Mouse (Mus musculus): ENCODE data around the gene Plp2.

Gene Plp2

DNA sequence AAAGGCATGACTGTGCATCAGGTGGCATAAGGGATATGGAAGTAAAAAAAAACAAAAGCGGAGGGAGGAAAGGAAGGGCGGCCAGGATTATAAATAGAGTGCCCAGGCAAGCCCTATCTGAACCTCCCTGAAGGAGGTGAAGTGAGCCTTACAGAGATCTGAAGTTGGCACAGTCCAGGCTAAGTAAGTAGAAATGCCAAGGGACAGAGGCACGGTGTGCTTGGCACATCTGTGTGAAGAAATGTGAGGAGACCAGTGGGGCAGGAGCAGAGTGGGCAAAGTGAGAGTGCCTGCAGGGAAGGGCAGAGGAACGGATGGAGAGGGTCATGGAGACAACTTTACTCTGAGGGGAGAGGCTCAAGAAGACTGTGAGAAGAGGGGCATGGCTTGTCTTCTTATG, 10.1 kb downstream of the Plp2 start:
- DNase-seq: peak; percentile 91

DNA sequence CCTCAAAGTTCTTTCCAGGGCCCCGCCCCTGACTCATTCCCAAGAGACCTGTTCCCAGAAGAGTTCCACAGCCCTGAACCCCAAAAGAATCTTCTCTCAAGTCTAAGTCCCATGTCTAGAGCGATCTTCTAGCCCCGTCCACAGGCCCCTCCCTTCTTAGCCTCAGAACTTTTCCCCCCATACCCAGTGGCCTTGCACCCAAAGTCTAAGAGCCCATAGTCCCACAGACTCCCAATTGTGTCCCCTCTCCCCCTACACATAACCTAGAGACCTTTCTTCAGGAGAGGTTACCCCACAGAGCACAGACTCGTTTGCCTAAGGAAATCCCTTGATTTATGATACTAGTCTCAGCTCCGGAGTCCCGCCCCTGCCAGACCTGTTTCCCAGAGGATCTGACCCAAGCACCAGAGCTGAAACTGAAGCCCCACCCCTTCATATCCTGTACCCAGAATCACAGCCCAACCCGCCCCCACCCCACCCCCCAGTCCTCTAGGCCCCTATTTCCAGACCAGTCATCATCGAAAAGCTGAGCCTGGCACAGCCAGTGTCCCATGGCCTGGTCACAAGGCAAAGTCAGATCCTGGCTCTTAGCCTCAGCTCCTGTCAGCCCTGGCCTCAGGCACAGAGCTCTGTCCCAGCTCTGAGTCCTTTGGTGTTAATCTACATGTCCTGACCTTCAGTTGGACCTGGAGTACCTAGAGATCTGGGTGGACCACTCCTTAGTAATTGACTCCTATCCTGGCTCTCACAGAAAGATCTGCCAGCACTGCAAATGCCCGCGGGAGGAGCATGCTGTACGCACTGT, 12.2 kb downstream of the Plp2 start:
- peak; percentile 98 for DNase-seq

DNA sequence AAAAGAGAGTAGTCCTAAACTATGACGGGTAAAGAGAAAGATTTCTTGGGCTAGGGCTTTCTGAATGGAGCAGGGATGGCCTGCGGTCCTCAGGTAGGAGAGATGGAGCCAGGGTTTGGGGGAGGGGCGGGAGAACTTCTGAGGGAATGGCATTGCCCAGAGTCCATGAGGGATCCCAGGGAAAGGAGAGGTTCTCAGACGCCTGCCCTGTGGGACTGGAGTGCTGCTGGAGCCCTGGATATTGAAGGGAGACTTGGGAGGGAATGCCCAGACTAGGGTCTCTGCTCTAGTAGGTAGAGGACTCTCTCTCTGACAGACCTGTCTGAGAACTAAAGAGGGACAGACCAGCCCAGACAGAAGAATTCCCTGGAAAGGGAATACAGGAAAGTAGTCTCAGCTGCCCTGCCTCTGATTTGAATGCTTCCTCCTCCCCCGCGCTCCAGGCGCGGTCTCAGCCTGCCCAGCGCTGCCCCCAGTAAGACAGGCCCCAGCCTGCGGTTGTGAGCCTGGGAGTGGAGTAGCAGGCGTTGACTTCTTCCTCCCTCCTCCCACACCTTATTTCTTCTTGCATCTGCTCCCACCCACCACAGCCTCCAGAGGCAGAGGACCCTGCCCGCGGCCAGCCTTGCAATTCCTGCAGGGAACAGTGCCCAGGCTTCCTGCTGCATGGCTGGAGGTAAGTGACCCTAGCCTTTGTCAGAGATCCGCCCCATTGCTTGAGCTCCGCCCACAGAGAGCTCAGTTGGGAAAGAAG, 13.0 kb downstream of the Plp2 start:
- DNase-seq: peak; percentile 98

DNA sequence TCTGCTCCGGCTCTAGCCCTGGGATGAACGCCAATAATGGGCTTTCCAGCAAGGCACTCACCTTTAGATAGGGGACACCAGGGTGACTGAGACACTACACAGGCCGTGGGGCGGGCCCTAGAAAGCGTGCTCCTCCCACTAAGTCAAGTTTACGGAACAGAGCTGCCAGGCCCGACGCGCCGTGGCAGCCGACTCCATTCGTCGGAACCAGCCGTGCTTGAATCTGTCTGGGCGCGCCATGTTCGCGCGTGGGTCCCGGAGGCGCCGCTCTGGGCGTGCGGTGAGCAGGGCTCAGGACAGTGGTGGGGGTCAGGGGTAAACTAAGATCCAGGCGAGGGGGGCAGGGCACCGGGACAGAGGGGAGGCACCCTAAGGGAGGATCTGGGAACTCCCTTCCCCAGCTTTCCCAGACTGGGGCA, 14.0 kb downstream of the Plp2 start, which contains the start of gene Prickle3:
Gene Prickle3, plus strand, starts transcription at position 40 of the 419 bp plus-strand sequence.
- DNase-seq: peak; percentile 98

DNA sequence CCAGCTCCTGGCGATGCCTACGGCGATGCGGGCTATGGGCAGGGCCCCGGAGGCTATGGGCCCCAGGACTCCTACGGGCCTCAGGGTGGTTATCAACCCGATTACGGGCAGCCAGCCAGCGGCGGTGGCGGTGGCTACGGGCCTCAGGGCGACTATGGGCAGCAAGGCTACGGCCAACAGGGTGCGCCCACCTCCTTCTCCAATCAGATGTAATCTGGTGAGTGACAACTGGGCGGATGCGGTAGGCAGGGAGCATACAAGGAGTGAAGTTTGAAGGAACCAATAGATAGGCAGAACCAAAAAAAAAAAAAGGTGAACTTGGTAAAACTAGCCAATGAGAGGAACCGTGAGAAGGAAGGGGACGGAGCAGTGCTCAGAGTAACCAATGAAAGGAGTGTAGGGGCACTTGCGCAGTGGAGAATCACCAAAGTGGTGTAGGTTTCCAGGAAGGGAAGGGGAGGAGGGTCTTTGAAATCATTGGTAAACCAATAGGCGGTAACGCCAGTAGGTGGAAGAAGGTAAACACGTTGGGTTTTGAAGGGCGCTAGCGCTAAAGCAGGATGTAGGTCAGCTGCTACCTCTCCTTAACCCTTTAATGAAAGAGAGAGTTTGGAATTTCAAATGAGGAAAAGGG, 22.4 kb downstream of the Plp2 start:
- peak; percentile 100 for DNase-seq

DNA sequence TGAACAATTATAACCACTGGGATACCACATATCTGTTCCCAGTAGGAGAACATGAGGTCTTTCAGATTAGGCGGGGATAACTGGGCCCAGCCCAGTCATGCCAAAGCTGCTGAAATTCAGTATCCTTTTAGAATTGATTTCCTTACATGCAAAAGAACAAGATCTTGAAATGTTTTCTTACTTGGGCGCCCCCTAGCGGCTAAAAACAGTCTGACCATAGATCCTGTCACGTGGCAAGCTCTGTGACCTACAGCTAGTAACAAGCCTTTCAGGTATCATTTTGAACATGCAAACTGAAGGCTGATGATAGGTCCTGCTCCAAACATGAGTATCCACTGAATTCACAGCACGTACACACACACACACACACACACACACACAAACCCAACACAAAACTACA, 25.8 kb downstream of the Plp2 start:
- peak; percentile 95 for DNase-seq

DNA sequence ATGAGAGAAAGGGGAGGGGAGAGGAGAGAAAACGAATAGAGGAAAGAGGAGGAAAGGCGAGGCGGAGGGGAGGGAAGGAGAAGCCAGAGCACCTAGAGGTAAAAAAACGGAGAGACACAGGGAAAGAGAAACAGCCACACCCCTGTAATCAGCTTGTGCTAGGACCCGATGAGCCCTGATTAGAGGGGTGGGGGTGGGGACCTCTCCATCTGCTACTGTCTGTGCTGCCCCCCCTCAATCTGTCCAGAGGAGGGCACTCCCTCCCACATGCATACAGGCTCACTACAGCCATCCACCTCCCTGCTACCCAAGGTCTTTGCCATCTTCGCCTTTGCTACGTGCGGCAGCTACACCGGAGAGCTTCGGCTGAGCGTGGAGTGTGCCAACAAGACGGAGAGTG, 30.4 kb downstream of the Plp2 start:
- no peak for DNase-seq

DNA sequence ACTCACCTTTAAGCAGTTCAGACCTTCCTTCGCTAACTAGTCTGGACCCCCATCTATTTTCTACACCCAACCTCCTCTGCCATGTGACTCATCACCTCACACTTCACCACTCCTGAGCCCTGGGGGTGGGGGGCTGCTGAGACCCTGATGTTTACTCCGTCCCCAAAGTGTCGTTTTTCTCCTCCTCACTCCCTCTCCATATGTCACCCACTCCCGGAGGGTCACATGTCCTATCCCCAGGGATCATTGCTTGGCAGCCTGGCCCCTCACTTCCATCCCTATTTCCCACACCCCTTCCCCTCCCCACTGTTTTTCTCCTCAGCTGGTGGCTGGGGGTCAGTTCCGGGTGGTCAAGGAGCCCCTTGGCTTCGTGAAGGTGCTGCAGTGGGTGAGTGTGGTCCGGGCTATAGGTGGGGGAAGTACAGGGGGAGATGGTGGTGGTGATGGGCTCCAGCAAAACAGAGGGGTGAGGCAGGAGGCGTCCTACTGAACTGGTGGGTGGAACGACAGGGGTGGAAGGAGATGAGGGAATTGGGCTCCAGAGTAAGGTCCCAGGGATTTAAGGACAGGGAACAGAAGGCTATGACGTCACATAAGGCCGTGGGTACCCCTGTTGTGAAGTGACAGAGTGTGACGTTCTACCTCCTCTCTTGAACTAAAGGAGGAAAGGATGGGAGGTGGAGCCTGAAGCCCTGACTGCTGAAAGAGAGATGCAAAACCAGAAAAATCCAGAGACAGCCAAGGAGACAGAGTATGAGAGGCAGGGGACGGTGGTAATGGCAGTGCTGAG, 31.5 kb downstream of the Plp2 start:
- peak; percentile 84 for DNase-seq

DNA sequence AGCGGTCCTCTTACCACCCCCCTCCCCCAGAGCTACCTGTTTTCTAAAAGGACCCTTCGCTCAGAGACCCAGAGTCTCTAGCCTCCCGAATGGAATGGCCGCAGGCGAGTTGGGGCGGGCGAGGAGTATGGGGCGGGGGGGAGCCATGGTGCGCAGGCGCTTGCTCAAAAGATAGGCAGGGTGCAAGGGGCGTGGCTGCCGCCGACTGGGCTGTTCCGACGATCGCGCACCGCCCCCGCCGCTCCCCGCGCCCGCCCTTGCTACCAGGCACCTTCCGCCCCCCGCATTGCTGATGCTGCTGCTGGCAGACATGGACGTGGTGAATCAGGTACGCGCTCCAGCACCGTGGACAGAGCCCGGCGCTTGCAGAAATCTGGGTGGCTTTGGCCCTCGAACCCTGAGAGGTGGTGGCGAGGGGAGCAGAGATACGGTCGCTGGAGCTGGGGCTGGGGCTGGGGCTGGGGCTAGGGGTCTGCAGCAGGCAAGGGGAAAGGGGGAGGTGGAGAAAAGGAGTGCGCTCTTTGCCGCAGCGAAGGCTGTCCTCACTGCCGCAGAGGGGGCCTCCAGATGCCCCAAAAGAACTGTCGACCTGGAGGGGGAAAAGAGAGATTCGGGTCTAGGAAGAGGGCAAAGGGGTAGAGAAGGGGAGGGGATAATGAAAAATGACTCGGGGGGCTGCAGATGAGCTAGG, 32.6 kb downstream of the Plp2 start, which contains the start of gene Syp:
Gene Syp, plus strand, starts transcription at position 71 of the 691 bp plus-strand sequence.
- DNase-seq: peak; percentile 97

DNA sequence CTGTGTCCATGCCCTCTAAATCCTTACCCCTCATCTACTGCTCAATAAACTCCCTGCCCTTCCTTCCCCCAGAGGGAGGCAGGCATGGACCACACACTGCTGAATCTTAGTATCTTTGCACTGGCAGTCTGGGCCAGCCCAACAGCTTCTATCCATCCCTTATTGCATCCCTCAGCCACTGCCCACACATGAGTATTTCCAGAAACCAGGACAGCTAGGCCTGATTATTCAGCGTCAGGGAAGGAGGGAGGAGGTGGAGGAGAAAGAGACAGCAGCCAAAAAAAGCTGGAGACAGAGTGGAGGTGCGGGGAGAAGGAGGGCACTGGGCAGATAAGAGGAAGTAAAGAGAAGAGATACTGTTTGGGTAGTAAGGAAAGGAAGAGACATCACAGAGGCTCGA, 36.1 kb downstream of the Plp2 start:
- DNase-seq: no peak

DNA sequence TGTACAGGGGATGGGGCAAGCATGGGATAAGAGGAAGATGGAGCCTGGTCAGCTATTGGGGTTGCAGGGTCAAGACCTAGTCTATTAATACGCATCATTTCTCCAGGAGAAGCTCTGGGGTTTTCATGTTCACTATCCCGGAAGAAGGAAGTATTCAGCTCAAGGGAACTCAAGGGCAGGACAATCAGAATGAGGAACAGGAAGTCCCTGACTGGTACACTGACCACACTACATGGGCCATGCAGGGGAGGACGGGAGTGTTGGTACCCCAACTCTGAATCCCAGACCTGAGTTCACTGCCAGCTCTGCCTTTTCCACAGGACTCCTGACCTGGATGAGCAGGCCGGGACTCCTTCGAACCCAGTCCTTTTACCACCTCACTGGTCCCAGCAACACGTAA, 38.6 kb downstream of the Plp2 start:
- DNase-seq: no peak
